Mouse (Mus musculus) midbrain, embryonic 14.5 days (tissue): ENCODE results near the gene Rhbdl1. TPM values are rescaled to one million over a fixed set of nuclear protein-coding genes. Genes with fewer than 3 reads are reported as not detected.

Source experiments
- ATAC-seq: fragments of 200-750 bp; cut with Nextera tagmentation; 2 replicates; pipeline ENCODE4 v1.8.0; 2017; ENCODE audit warnings: moderate number of reproducible peaks, moderate library complexity; ENCODE audit not compliant: low FRiP score, low TSS enrichment
- DNase-seq: peaks from one replicate; pipeline ENCODE4 v3.0.0-alpha.2; 2015
- H3K27ac ChIP-seq: fragments of 300-500 bp; sonication (generic); replicated peaks from 2 replicates; pipeline ENCODE4 v1.5.1; 2014; ENCODE audit warnings: mild to moderate bottlenecking, low read depth, low read length, moderate library complexity
- H3K27me3 ChIP-seq: fragments of 300-500 bp; sonication (generic); 2 replicates; pipeline ENCODE4 v1.6.1; 2014; ENCODE audit warnings: low read length, control low read depth, mixed read lengths; ENCODE audit not compliant: control insufficient read depth, insufficient read depth
- H3K36me3 ChIP-seq: fragments of 300-500 bp; sonication (generic); 2 replicates; pipeline ENCODE4 v1.6.1; 2014; ENCODE audit warnings: low read length, control low read depth; ENCODE audit not compliant: control insufficient read depth, insufficient read depth
- H3K4me1 ChIP-seq: fragments of 300-500 bp; sonication (generic); 2 replicates; pipeline ENCODE4 v1.6.1; 2014; ENCODE audit warnings: mild to moderate bottlenecking, antibody characterized with exemption, low read length, control low read depth; ENCODE audit not compliant: control insufficient read depth, insufficient read depth
- H3K4me2 ChIP-seq: fragments of 300-500 bp; sonication (generic); 2 replicates; pipeline ENCODE4 v1.6.1; 2014; ENCODE audit warnings: mild to moderate bottlenecking, low read length, moderate library complexity
- H3K4me3 ChIP-seq: fragments of 300-500 bp; sonication (generic); replicated peaks from 2 replicates; pipeline ENCODE4 v1.5.1; 2014; ENCODE audit warnings: low read depth, low read length
- H3K9ac ChIP-seq: fragments of 300-500 bp; sonication (generic); replicated peaks from 2 replicates; pipeline ENCODE4 v1.6.1; 2014; ENCODE audit warnings: mild to moderate bottlenecking, low read length, moderate library complexity
- H3K9me3 ChIP-seq: fragments of 300-500 bp; sonication (generic); 2 replicates; pipeline ENCODE4 v1.6.1; 2016; ENCODE audit warnings: low read length, control low read depth, mixed read lengths; ENCODE audit not compliant: control insufficient read depth
- WGBS: fragments of 180-500 bp; shearing (Covaris S2); extraction: QIAGEN DNeasy Blood & Tissue Kit; methylation state at CpG from one replicate; pipeline ENCODE4 v1.1.7; 2014; 5-methylcytosine and 5-hydroxymethylcytosine counted together
- polyA plus RNA-seq: library from polyadenylated mRNA; unstranded; fragments of >200 nt; fragmentation: Nextera tagmentation; extraction: Ambion mirVana; gene quantifications from 2 replicates; pipeline ENCODE4 v1.2.1, GENCODE M21; 2014

Gene Rhbdl1
- polyA plus RNA-seq, 1 experiment from 2014 or later, result 45.5 TPM

GRCm38 (mm10) chr17:25802825-25803517 lies 34.1 kb downstream of the Rhbdl1 start:
- peak overlapping the region; percentile 49 for H3K4me2 ChIP-seq
- H3K27me3 ChIP-seq, result no peaks in the 10 kb centered on the region
- peak overlapping the region; percentile 14 for H3K4me3 ChIP-seq
- ATAC-seq (peak; percentile 87), DNase-seq (peak; percentile 90)
- 6% methylated on average over 10 of the region's 10 CpGs for WGBS
- H3K9ac ChIP-seq, result peak overlapping the region; percentile 51
- no peaks in the 10 kb centered on the region for H3K9me3 ChIP-seq
- no peaks in the 10 kb centered on the region for H3K36me3 ChIP-seq
- peaks cover 24% of the 10 kb centered on the region for H3K4me1 ChIP-seq
- H3K27ac ChIP-seq, result peak overlapping the region; percentile 96

- Histone ChIP-seq H3K4me2 (no peak overlapping the region), H3K9ac (no peak overlapping the region), H3K4me3 (no peak overlapping the region), H3K4me1 (peaks cover 31% of the 10 kb centered on the region), H3K36me3 (no peaks in the 10 kb centered on the region), H3K27ac (no peak overlapping the region), H3K9me3 (no peaks in the 10 kb centered on the region), H3K27me3 (no peaks in the 10 kb centered on the region)
- peak; percentile 90 for DNase-seq
- no peak for ATAC-seq
- 6% methylated on average over 6 of the region's 6 CpGs for WGBS
Measured at GRCm38 (mm10) chr17:25801029-25801428, 36.1 kb downstream of the Rhbdl1 start.

GRCm38 (mm10) chr17:25796951-25797369 lies 40.1 kb downstream of the Rhbdl1 start, which contains the start of gene Metrn:
TSS of gene Metrn (minus strand) at chr17:25797136.
- 0 out of 2 replicates have a peak within 1 kb of the TSS, but pooled peaks have one; percentile 2 for H3K27ac ChIP-seq
- peak; percentile 66 for ATAC-seq
- H3K4me1 ChIP-seq, result peaks cover 37% of the 10 kb centered on the region
- peak within 1 kb of the TSS; percentile 76 for H3K4me2 ChIP-seq
- peak; percentile 90 for DNase-seq
- H3K36me3 ChIP-seq, result no peaks in the 10 kb centered on the region
- peak within 1 kb of the TSS; percentile 44; the same call in 1 of the 2 replicates for H3K9ac ChIP-seq
- WGBS, result 1% methylated on average over 35 of the region's 35 CpGs
- no peaks in the 10 kb centered on the region for H3K27me3 ChIP-seq
- peak within 1 kb of the TSS; percentile 46 for H3K4me3 ChIP-seq
- no peaks in the 10 kb centered on the region for H3K9me3 ChIP-seq

DNA sequence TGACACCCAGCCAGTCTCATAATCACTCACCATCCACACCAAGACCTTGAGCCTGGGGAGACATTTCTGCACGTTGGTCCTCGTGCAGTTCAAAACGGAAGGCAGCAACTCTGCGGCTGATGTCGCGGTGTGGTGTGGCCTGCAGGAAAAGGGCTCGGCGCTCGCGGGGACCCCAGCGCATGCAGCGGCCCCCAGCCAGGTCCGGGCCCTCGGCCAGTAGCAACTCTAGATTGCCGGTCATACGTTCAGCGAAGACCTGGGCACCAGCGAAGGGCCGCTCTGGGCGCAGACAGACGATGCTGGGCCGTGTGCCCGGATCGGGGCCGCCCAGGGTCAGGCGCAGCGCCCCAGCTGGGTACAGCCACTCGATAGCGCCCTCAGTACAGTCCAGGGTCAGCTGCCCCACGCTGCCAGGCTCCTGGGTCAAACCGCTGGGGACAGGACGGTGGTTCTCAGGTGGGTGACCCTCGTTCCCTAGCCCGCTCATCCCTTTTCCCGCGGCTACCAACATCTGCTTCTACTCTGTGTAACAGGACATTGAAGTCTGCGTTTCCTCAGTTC lies 40.8 kb downstream of the Rhbdl1 start:
- H3K4me1 ChIP-seq, result peaks cover 37% of the 10 kb centered on the region
- no peaks in the 10 kb centered on the region for H3K36me3 ChIP-seq

GRCm38 (mm10) chr17:25795609-25796092 lies 41.4 kb downstream of the Rhbdl1 start, which contains the start of gene AC134908.4:
TSS of gene AC134908.4 (minus strand) at chr17:25795659.
- ATAC-seq, result no peak

More for the DNA sequence above, 40.8 kb downstream of the Rhbdl1 start:
- DNase-seq (no peak), ATAC-seq (no peak)
- peak overlapping the region; percentile 76 for H3K4me2 ChIP-seq
- WGBS, result under 1% methylated on average over 37 of the region's 37 CpGs
- H3K9ac ChIP-seq, result peak overlapping the region; percentile 44; the same call in 1 of the 2 replicates
- no peaks in the 10 kb centered on the region for H3K9me3 ChIP-seq
- 0 out of 2 replicates have a peak overlapping the region, but pooled peaks have one; percentile 2 for H3K27ac ChIP-seq
- H3K4me3 ChIP-seq, result peak overlapping the region; percentile 46
- no peaks in the 10 kb centered on the region for H3K27me3 ChIP-seq

DNA sequence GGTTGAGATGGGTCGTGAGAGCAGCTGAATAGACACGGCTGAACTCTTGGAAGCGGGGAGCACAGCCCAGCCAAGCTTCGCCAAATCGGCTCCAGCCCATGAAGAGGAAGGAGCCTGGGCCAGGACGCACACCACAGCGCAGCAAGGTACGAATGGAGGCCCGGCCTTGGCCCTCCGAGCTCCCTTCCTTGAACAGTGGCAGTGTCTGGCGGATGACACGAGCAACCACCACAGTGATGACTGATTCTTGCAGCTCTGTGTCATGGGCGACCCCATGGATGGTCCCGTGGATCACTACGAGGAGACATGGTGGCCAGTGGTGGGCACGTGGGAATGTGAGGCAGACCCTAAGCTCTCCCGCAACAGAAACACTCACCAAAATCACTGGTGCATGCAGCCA lies 42.1 kb downstream of the Rhbdl1 start:
- DNase-seq (no peak), ATAC-seq (no peak)
- Histone ChIP-seq H3K4me2 (peak overlapping the region; percentile 76), H3K4me1 (peaks cover 46% of the 10 kb centered on the region), H3K4me3 (peak overlapping the region; percentile 46), H3K9me3 (no peaks in the 10 kb centered on the region), H3K27me3 (no peaks in the 10 kb centered on the region), H3K27ac (no peak overlapping the region), H3K36me3 (0 out of 2 replicates have a peak, but pooled peaks cover under 1% of the 10 kb centered on the region), H3K9ac (no peak overlapping the region; the same call in 1 of the 2 replicates)
- WGBS, result 37% methylated on average over 17 of the region's 17 CpGs

More at GRCm38 (mm10) chr17:25795609-25796092, 41.4 kb downstream of the Rhbdl1 start, which contains the start of gene AC134908.4:
- Histone ChIP-seq H3K27me3 (no peaks in the 10 kb centered on the region), H3K4me1 (peaks cover 43% of the 10 kb centered on the region), H3K36me3 (no peaks in the 10 kb centered on the region), H3K4me2 (peak within 1 kb of the TSS; percentile 76), H3K4me3 (peak within 1 kb of the TSS; percentile 46), H3K9me3 (no peaks in the 10 kb centered on the region), H3K27ac (0 out of 2 replicates have a peak within 1 kb of the TSS, but pooled peaks have one; percentile 2), H3K9ac (peak within 1 kb of the TSS; percentile 44; the same call in 1 of the 2 replicates)
- WGBS, result 3% methylated on average over 6 of the region's 6 CpGs
- DNase-seq, result no peak

DNA sequence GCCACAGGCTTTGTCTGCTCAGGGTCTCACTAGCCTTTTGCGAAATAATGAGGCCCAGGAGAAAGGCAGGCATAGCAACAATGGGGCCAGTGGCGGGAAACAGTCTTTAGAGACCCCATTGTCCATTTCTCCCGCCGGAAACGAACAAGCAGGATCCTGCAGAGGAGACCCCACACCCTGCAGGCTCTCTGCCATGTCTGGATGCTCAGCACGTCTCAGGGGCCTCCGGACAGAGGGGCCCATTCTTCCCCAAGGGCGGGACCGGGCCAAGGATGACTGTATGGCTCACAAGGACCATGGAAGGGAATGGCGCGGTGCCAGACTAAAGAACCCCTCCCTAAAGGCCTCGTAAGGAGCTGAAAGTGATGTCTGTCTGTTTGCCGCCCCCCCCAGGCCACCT lies 42.9 kb downstream of the Rhbdl1 start:
- H3K27ac ChIP-seq, result peak overlapping the region; percentile 55; the same call in 1 of the 2 replicates
- peaks cover 46% of the 10 kb centered on the region for H3K4me1 ChIP-seq
- H3K36me3 ChIP-seq, result peaks cover 8% of the 10 kb centered on the region
- no peaks in the 10 kb centered on the region for H3K27me3 ChIP-seq
- peak overlapping the region; percentile 76 for H3K4me2 ChIP-seq
- ATAC-seq, result no peak
- H3K9ac ChIP-seq, result no peak overlapping the region
- no peaks in the 10 kb centered on the region for H3K9me3 ChIP-seq
- DNase-seq, result peak; percentile 54
- no peak overlapping the region for H3K4me3 ChIP-seq
- WGBS, result 8% methylated on average over 13 of the region's 13 CpGs

- H3K27me3 ChIP-seq, result no peaks in the 10 kb centered on the region
- peak; percentile 73 for DNase-seq
- H3K4me2 ChIP-seq, result peak within 1 kb of the TSS; percentile 91
- ATAC-seq, result peak; percentile 24; the same call in 1 of the 2 replicates
- H3K4me1 ChIP-seq, result peaks cover 46% of the 10 kb centered on the region
- under 1% methylated on average over 14 of the region's 14 CpGs for WGBS
- H3K27ac ChIP-seq, result peak within 1 kb of the TSS; percentile 91
- H3K36me3 ChIP-seq, result peaks cover 13% of the 10 kb centered on the region
- H3K9me3 ChIP-seq, result no peaks in the 10 kb centered on the region
- H3K9ac ChIP-seq, result peak within 1 kb of the TSS; percentile 76
- H3K4me3 ChIP-seq, result peak within 1 kb of the TSS; percentile 73
Measured at GRCm38 (mm10) chr17:25792615-25793014, 44.5 kb downstream of the Rhbdl1 start, which contains the start of gene Fam173a. TSS of gene Fam173a (minus strand) at chr17:25792901.
